Mouse (Mus musculus) G1E (cell line): Measurements from ENCODE around the gene Kcnk6.

Source experiments
- CTCF ChIP-seq: IDR thresholded peaks from 2 replicates; pipeline ENCODE4 v1.5.1; 2012; ENCODE audit warnings: low read depth, low read length, inconsistent platforms, mixed read lengths
- GATA1 ChIP-seq: IDR thresholded peaks from 2 replicates; pipeline ENCODE4 v1.6.1; 2012; ENCODE audit warnings: borderline replicate concordance, low read length, inconsistent platforms, mixed read lengths
- TAL1 ChIP-seq: conservative IDR thresholded peaks from 2 replicates; pipeline ENCODE4 v1.6.1; 2012; ENCODE audit warnings: low read depth, low read length, inconsistent platforms, mixed read lengths

- TF ChIP-seq CTCF: no peak
- no peak for TF ChIP-seq GATA1
- no peak for TF ChIP-seq TAL1
Measured at GRCm38 (mm10) chr7:29271687-29272465, 39.6 kb upstream of the Kcnk6 start.
